Mouse (Mus musculus) heart, postnatal 25 days (tissue): ENCODE data around the gene Dennd4c. TPM values are rescaled to one million over a fixed set of nuclear protein-coding genes. Genes with fewer than 3 reads are reported as not detected.

ENCODE experiments used
- DNase-seq: peaks from one replicate; pipeline ENCODE4 v3.0.0; 2022; ENCODE audit warnings: low spot score
- intact Hi-C: fragments of 180-260 bp; cut with DNase I; formaldehyde crosslinking; loops from one replicate; pipeline ENCODE4 v1.15.1; 2025
- total RNA-seq, 2 experiments: library from RNA; stranded (reverse); gene quantifications; 2 replicates each; pipeline ENCODE4 v1.2.3; 2021

The Dennd4c gene
- total RNA-seq, 2 experiments from 2014 or later = 33.7 to 34.7 TPM

- intact Hi-C loops = loop anchor here (1.0 kb wide), 1 partner anchor 17 kb away; the partner anchor contains the start of gene Rps6
- peak; percentile 92 for DNase-seq
Measured at GRCm38 (mm10) chr4:86874146-86874847, 125.9 kb downstream of the Dennd4c start, which contains the start of gene Acer2. Gene Acer2 (plus strand): TSS chr4:86874396.

- no peak for DNase-seq
- intact Hi-C loops = loop anchor here (2.0 kb wide), 1 partner anchor 33 kb away; no protein-coding TSS in a partner anchor
Measured at GRCm38 (mm10) chr4:86879477-86879876, 131.1 kb downstream of the Dennd4c start.

- no peak for DNase-seq
- intact Hi-C loops = no loop called here
Measured at GRCm38 (mm10) chr4:86881178-86881577, 132.8 kb downstream of the Dennd4c start.

GRCm38 (mm10) chr4:86882413-86882812 lies 134.1 kb downstream of the Dennd4c start:
- intact Hi-C loops = no loop called here
- DNase-seq = no peak

GRCm38 (mm10) chr4:86884945-86885344 lies 136.6 kb downstream of the Dennd4c start:
- no peak for DNase-seq
- intact Hi-C loops = no loop called here

- no peak for DNase-seq
- intact Hi-C loops = loop anchor here (2.0 kb wide), 1 partner anchor 39 kb away; no protein-coding TSS in a partner anchor
Measured at GRCm38 (mm10) chr4:86885790-86886159, 137.4 kb downstream of the Dennd4c start.

GRCm38 (mm10) chr4:86886160-86886878 lies 138.0 kb downstream of the Dennd4c start:
- peak; percentile 49 for DNase-seq
- intact Hi-C loops = loop anchor here (2.0 kb wide), 1 partner anchor 38 kb away; no protein-coding TSS in a partner anchor

GRCm38 (mm10) chr4:86887879-86888278 lies 139.5 kb downstream of the Dennd4c start:
- no peak for DNase-seq

GRCm38 (mm10) chr4:86897411-86897810 lies 149.1 kb downstream of the Dennd4c start:
- intact Hi-C loops = no loop called here
- peak; percentile 46 for DNase-seq

More at GRCm38 (mm10) chr4:86887879-86888278, 139.5 kb downstream of the Dennd4c start:
- intact Hi-C loops = loop anchor here (2.0 kb wide), 1 partner anchor 37 kb away; no protein-coding TSS in a partner anchor

- intact Hi-C loops = no loop called here
- peak; percentile 59 for DNase-seq
Measured at GRCm38 (mm10) chr4:86898791-86899474, 150.6 kb downstream of the Dennd4c start.

Other genes with a start within 250 kb of the Dennd4c start
- not detected for gene Saxo1, start 190.2 kb upstream of the Dennd4c start, total RNA-seq
- gene Rraga, start 172.9 kb upstream of the Dennd4c start, total RNA-seq = 10 to 100 TPM; 56.3 to 61.1 TPM
- 1 to 10 TPM; 3.8 to 4.2 TPM for gene Haus6, start 136.5 kb upstream of the Dennd4c start, total RNA-seq
- 100 to 1,000 TPM; 117 to 120 TPM for gene Plin2, start 78.5 kb upstream of the Dennd4c start, total RNA-seq
- gene Rps6, start 108.9 kb downstream of the Dennd4c start, total RNA-seq = 100 to 1,000 TPM; 460 to 507 TPM
- 10 to 100 TPM; 16.9 to 17.1 TPM for gene Acer2, start 125.8 kb downstream of the Dennd4c start, total RNA-seq